In the genomic region with DNA sequence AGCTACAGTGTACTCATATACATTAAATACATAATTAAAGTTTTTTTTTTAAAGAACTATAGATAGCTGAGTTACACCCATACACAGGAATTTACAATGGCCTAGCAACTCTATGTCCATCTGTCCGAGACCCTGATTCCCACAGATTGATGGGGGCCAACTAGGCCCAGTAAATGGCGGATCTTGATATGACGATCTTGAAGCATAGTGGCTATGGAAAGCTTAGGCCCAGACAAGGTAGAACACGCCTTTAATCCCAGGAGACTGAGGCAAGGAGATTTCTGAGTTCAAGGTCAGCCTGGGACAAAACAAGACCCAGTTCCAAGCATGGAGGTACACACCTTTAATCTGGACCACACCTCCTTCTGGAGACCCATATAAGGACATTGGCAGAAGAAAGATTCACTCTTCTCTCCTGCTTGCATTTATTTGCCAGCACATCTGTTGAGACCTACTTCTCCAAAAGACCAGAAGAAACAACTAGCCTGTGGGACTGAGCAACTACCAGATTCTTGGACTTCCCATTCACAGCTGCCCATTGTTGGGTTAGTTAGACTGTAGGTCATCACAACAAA, we compare ENCODE assay signal across 14 mouse cellular contexts. TPM values are rescaled to one million over a fixed set of nuclear protein-coding genes. Genes with fewer than 3 reads are reported as not detected.
"Had no signal": no experiment of that assay in that cellular context is flagged by ENCODE, and none has a peak within 500 bp of the region (broad histone marks: within the 10 kb centered on the region; RNA-seq: fewer than 3 reads in every experiment).

No protein-coding gene starts in this region.

- H3K4me1 ChIP-seq: lung, embryonic 15.5 days; midbrain, embryonic 12.5 days; neural tube, embryonic 12.5 days had no signal

- H3K27me3 ChIP-seq: lung, embryonic 15.5 days; megakaryocyte, embryonic 14.5 days; midbrain, embryonic 12.5 days; neural tube, embryonic 12.5 days had no signal

- H3K27ac ChIP-seq: lung, embryonic 15.5 days; macrophage; midbrain, embryonic 12.5 days; neural tube, embryonic 12.5 days had no signal

- H3K9me3 ChIP-seq: lung, embryonic 15.5 days; megakaryocyte, embryonic 14.5 days; midbrain, embryonic 12.5 days; neural tube, embryonic 12.5 days had no signal

- DNase-seq: liver, postnatal 0 days; lung, adult 2 months; lung, postnatal 14 days; lung, postnatal 36 days; midbrain, embryonic 14.5 days; right cerebral cortex, postnatal 14 days; thymus, adult 18-20 months; thymus, postnatal 14 days; thymus, postnatal 36 days had no signal

- H3K4me3 ChIP-seq: lung, embryonic 15.5 days; megakaryocyte, embryonic 14.5 days; midbrain, embryonic 12.5 days; neural tube, embryonic 12.5 days had no signal

RNA-seq across cellular contexts. Expression of a gene that starts 32.6 kb away (rescaled TPM):
- polyA plus RNA-seq: macrophage had no signal
